Mouse (Mus musculus) liver, adult 2 months (tissue): Measurements from ENCODE around the gene Hes7.

ENCODE experiments used
- CTCF ChIP-seq: fragments of 200-500 bp; IDR thresholded peaks from 2 replicates; pipeline ENCODE4 v1.5.1; 2011; ENCODE audit warnings: low read depth, low read length, control low read depth
- POLR2A ChIP-seq: fragments of 200-500 bp; IDR thresholded peaks from 2 replicates; pipeline ENCODE4 v1.6.1; 2011; ENCODE audit warnings: low read length, control low read depth; ENCODE audit not compliant: insufficient read depth; ENCODE audit errors: extremely low read depth

DNA sequence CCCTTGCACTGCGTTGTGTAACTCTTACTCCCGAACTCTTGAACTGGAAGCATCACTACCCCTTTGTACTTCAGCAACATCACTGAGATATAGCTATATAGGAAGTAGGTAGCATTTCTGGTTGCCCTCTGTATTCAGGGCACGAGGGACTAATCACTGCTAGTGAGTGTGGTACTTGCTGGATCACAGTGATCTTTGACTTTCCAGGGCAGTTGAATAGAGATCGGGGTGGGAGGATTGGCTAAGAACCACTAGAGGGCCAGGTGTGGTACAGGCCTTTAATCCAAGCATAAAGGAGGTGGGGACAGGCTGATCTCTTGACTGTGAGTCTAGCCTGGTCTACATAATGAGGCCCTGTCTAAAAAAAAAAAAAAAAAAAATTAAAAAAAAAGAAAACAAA, 27.3 kb upstream of the Hes7 start:
- no peak for TF ChIP-seq POLR2A
- TF ChIP-seq CTCF: no peak; the same call in 1 of the 2 replicates
